Mouse (Mus musculus): Measurements from ENCODE around the gene Ninj2. TPM values are rescaled to one million over a fixed set of nuclear protein-coding genes. Genes with fewer than 3 reads are reported as not detected.
A peak's percentile ranks its signal among the peaks of the same experiment; 100 is the strongest.

Ninj2 gene
- total and polyA plus RNA-seq, 2 experiments from 2014 or later = 27.4 TPM; not detected in 1

DNA sequence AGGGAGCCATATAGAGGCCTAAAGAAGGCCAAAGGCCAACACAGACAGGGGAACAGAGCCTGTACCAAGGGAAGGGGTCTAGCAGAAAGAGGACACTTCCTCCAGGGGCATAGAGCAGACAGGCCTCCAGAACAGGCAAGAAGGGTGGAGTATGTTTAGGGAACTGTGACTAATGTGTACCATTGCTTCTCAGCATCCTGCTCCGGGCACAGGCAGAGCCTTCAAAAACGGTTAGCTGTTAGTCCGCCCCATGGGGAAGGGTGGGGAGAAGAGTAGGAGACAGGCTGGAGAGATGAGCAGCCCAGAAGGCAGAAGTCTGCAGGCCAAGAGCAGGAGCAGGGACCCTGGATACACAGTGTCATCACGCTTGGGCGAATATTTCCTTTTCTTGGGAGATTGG, 96.1 kb downstream of the Ninj2 start:
- Histone ChIP-seq H3K27me3 (ENCODE audit: control insufficient read depth, insufficient read depth, low read length) (no peaks in the 10 kb centered on the region), H3K4me2 (ENCODE audit: low read depth, low read length) (no peak overlapping the region), H3K9me3 (replicated peaks; ENCODE audit: control insufficient read depth, low read length) (no peaks in the 10 kb centered on the region), H3K27ac (ENCODE audit: low read depth) (no peak overlapping the region), H3K9ac (replicated peaks; ENCODE audit: low read depth, low read length) (no peak overlapping the region), H3K4me3 (ENCODE audit: low read depth, low read length) (no peak overlapping the region), H3K4me1 (ENCODE audit: control insufficient read depth, insufficient read depth) (peaks cover 18% of the 10 kb centered on the region), H3K36me3 (replicated peaks; ENCODE audit: control insufficient read depth, insufficient read depth, low read length) (no peaks in the 10 kb centered on the region)
- 92% methylated on average over 5 of the region's 5 CpGs for WGBS
- TF ChIP-seq CTCF (IDR thresholded peaks at IDR 0.05; ENCODE audit: low read depth) (no peak), EP300 (IDR thresholded peaks at IDR 0.05; ENCODE audit: low read depth) (no peak)
- ATAC-seq (ENCODE audit: insufficient read depth, low read depth) (no peak), DNase-seq (ENCODE audit: low spot score) (no peak)

DNA sequence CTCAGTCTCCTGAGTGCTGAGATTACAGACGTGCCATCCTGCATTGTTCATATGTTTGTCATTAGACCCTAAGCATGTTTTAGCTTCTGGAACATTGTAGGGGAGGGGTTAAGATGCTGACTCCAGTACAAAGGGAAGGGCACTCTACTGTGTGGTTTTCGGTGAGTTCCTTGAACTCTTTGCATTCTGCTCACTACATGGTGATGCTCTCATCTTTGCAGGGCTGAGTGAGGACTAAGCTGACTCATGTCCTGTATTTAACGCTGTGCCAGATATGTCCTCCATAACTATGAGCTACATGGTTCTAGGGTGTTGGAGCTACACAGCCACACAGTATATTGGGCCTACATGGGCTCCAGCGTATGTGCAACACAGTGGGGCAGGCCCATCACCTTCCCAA, 97.2 kb downstream of the Ninj2 start:
- DNase-seq (ENCODE audit: low spot score) (no peak), ATAC-seq (ENCODE audit: insufficient read depth, low read depth) (no peak)
- Histone ChIP-seq H3K4me2 (ENCODE audit: low read depth, low read length) (no peak overlapping the region), H3K27me3 (ENCODE audit: control insufficient read depth, insufficient read depth, low read length) (no peaks in the 10 kb centered on the region), H3K9ac (replicated peaks; ENCODE audit: low read depth, low read length) (no peak overlapping the region), H3K27ac (ENCODE audit: low read depth) (peak overlapping the region; percentile 5; the same call in 1 of the 2 replicates), H3K4me1 (ENCODE audit: control insufficient read depth, insufficient read depth) (peaks cover 18% of the 10 kb centered on the region), H3K4me3 (ENCODE audit: low read depth, low read length) (no peak overlapping the region), H3K9me3 (replicated peaks; ENCODE audit: control insufficient read depth, low read length) (no peaks in the 10 kb centered on the region), H3K36me3 (replicated peaks; ENCODE audit: control insufficient read depth, insufficient read depth, low read length) (no peaks in the 10 kb centered on the region)
- WGBS = 89% methylated on average over 4 of the region's 4 CpGs
- TF ChIP-seq EP300 (IDR thresholded peaks at IDR 0.05; ENCODE audit: low read depth) (no peak), CTCF (IDR thresholded peaks at IDR 0.05; ENCODE audit: low read depth) (no peak)

DNA sequence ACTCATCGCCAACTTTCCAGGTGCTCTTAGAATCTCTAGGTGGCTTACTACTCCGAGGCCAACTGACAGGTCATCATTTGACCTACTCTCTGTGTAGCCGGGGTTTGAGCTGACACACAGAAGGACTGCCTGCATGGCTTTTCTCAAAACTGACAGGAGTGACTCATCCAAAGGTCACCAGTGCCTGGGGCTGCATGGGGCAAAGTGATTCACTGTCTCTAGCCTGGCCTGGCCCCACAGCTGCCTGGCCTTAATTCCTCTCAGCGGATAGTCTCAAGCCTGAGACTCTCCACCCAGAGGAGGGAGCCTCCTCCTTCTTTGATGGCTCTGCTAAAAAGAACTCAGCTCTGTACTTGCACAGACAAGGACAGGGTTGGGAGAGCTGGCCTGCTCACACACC, 97.8 kb downstream of the Ninj2 start:
- Histone ChIP-seq H3K9ac (replicated peaks; ENCODE audit: low read depth, low read length) (no peak overlapping the region), H3K9me3 (replicated peaks; ENCODE audit: control insufficient read depth, low read length) (no peaks in the 10 kb centered on the region), H3K4me1 (ENCODE audit: control insufficient read depth, insufficient read depth) (peaks cover 18% of the 10 kb centered on the region), H3K27me3 (ENCODE audit: control insufficient read depth, insufficient read depth, low read length) (no peaks in the 10 kb centered on the region), H3K4me3 (ENCODE audit: low read depth, low read length) (no peak overlapping the region), H3K27ac (ENCODE audit: low read depth) (peak overlapping the region; percentile 5; the same call in 1 of the 2 replicates), H3K36me3 (replicated peaks; ENCODE audit: control insufficient read depth, insufficient read depth, low read length) (no peaks in the 10 kb centered on the region), H3K4me2 (ENCODE audit: low read depth, low read length) (no peak overlapping the region)
- DNase-seq (ENCODE audit: low spot score) (no peak), ATAC-seq (ENCODE audit: insufficient read depth, low read depth) (0 out of 2 replicates have a peak, but pooled peaks have one; percentile 14)
- 35% methylated on average over 4 of the region's 4 CpGs for WGBS
- TF ChIP-seq CTCF (IDR thresholded peaks at IDR 0.05; ENCODE audit: low read depth) = no peak

DNA sequence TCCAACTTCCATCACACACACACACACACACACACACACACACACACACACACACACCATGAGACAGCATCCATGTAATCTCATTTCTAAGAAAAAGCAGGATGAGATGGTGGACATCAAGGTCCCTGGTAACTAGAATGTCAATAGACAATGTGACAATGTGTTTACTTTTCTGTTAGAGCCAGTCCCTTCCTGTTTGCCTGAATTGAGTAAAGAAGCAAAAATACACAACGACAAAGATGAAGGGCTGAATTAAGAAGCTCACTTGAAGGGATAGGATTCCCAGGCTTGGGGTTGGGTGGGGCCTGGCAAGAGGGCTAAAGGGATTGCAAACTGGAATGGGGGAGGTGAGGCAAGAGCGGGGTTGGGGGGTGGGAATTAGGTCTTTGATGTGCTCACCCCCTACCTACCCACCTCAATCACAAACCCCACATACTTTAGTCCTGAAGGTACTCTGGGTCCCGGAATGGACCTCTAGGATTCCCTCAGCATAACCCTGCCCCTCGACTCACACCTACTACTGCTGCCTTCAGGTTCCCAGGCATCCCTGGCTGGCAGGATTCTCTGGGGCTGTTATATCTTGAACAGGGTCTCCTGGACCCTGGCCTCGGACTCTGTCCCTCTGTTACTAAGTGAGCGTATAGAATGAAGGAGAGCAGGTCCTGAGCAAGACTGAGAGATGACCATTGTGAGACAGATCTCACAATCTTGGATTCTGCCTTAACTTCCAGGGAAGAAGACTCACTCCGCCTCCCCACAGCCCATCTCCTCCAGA, 98.4 kb downstream of the Ninj2 start:
- peaks cover 18% of the 10 kb centered on the region for H3K4me1 ChIP-seq (ENCODE audit: control insufficient read depth, insufficient read depth)
- no peak for DNase-seq (ENCODE audit: low spot score)
- TF ChIP-seq CTCF (IDR thresholded peaks at IDR 0.05; ENCODE audit: low read depth) (no peak), EP300 (IDR thresholded peaks at IDR 0.05; ENCODE audit: low read depth) (no peak)
- peak overlapping the region; percentile 18; the same call in 1 of the 2 replicates for H3K4me2 ChIP-seq (ENCODE audit: low read depth, low read length)
- no peaks in the 10 kb centered on the region for H3K27me3 ChIP-seq (ENCODE audit: control insufficient read depth, insufficient read depth, low read length)
- H3K9me3 ChIP-seq (replicated peaks; ENCODE audit: control insufficient read depth, low read length) = no peaks in the 10 kb centered on the region
- ATAC-seq (ENCODE audit: insufficient read depth, low read depth) = no peak
- no peak overlapping the region for H3K9ac ChIP-seq (replicated peaks; ENCODE audit: low read depth, low read length)
- H3K36me3 ChIP-seq (replicated peaks; ENCODE audit: control insufficient read depth, insufficient read depth, low read length) = no peaks in the 10 kb centered on the region
- peak overlapping the region; percentile 36 for H3K27ac ChIP-seq (ENCODE audit: low read depth)
- no peak overlapping the region for H3K4me3 ChIP-seq (ENCODE audit: low read depth, low read length)
- 65% methylated on average over 7 of the region's 7 CpGs for WGBS

DNA sequence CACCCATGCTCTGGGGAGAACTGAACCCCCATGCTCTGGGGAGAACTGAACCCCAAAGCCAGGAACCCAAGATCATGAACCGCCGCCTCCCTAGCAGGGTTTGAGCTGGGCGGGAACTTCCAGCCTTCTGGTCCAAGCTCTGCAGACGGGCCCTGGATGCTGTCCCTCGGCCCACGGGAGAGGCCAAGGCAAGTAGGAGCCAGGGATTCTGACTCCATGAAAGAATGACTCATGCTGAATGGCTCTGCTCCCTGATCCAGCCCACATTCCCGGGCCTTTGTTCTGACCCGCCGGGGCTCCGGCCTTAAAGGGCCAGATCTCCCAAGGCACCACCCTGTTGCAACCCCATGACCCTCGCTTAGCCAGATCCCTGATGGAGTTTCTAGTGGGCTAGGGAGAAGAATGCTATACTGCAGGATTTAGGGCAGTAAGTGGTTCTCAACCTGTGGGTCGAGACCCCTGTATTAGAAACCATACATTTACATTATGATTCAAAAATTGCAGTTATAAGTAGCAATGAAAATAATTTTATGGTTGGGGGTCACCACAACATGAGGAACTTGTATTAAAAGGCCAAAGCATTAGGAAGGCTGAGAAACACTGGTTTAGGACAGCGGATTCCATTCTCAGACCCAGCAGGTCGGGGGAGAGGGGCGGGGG, 99.2 kb downstream of the Ninj2 start:
- peak; percentile 79 for DNase-seq (ENCODE audit: low spot score)
- Histone ChIP-seq H3K27ac (ENCODE audit: low read depth) (peak overlapping the region; percentile 36), H3K4me3 (ENCODE audit: low read depth, low read length) (no peak overlapping the region), H3K27me3 (ENCODE audit: control insufficient read depth, insufficient read depth, low read length) (no peaks in the 10 kb centered on the region), H3K9me3 (replicated peaks; ENCODE audit: control insufficient read depth, low read length) (no peaks in the 10 kb centered on the region), H3K4me1 (ENCODE audit: control insufficient read depth, insufficient read depth) (peaks cover 18% of the 10 kb centered on the region), H3K4me2 (ENCODE audit: low read depth, low read length) (peak overlapping the region; percentile 18; the same call in 1 of the 2 replicates), H3K9ac (replicated peaks; ENCODE audit: low read depth, low read length) (no peak overlapping the region), H3K36me3 (replicated peaks; ENCODE audit: control insufficient read depth, insufficient read depth, low read length) (no peaks in the 10 kb centered on the region)
- WGBS = 22% methylated on average over 14 of the region's 15 CpGs
- peak; percentile 69 for ATAC-seq (ENCODE audit: insufficient read depth, low read depth)
- no peak for TF ChIP-seq EP300 (IDR thresholded peaks at IDR 0.05; ENCODE audit: low read depth)
- no peak for TF ChIP-seq CTCF (IDR thresholded peaks at IDR 0.05; ENCODE audit: low read depth)

All from heart, postnatal 0 days (tissue).